Mouse (Mus musculus): ENCODE measurements around the gene Dennd2a.

Dennd2a gene

GRCm38 (mm10) chr6:39556900-39557659, 587 bp downstream of the Dennd2a start:
- DNase-seq (ENCODE audit: low spot score in 2 of 2), result peak in 1 of 2 experiments; percentile 50

- DNase-seq (ENCODE audit: low spot score in 2 of 2), result no peak
These were observed 2.1 kb downstream of the Dennd2a start for GRCm38 (mm10) chr6:39555648-39555945.

GRCm38 (mm10) chr6:39554888-39555647, 2.6 kb downstream of the Dennd2a start:
- DNase-seq (ENCODE audit: low spot score in 2 of 2), result no peak

- DNase-seq (ENCODE audit: low spot score in 2 of 2), result no peak
These were observed 5.6 kb downstream of the Dennd2a start for GRCm38 (mm10) chr6:39551981-39552636.

GRCm38 (mm10) chr6:39548030-39548429, 9.6 kb downstream of the Dennd2a start:
- no peak for DNase-seq (ENCODE audit: low spot score in 2 of 2)

- DNase-seq (ENCODE audit: low spot score in 2 of 2), result no peak
These were observed 12.2 kb downstream of the Dennd2a start for GRCm38 (mm10) chr6:39545474-39545873.

- no peak for DNase-seq (ENCODE audit: low spot score in 2 of 2)
These were observed 13.8 kb downstream of the Dennd2a start for GRCm38 (mm10) chr6:39543769-39544420.

- DNase-seq (ENCODE audit: low spot score in 2 of 2), result peak; percentile 72 to 87
These were observed 14.8 kb downstream of the Dennd2a start for GRCm38 (mm10) chr6:39542631-39543597.

- no peak for DNase-seq (ENCODE audit: low spot score in 2 of 2)
These were observed 17.1 kb downstream of the Dennd2a start for GRCm38 (mm10) chr6:39540563-39540962.

- no peak for DNase-seq (ENCODE audit: low spot score in 2 of 2)
These were observed 17.9 kb downstream of the Dennd2a start for GRCm38 (mm10) chr6:39539679-39540155.

- DNase-seq (ENCODE audit: low spot score in 2 of 2), result no peak
These were observed 19.4 kb downstream of the Dennd2a start for GRCm38 (mm10) chr6:39538227-39538626.

- DNase-seq (ENCODE audit: low spot score in 2 of 2), result no peak
These were observed 20.4 kb downstream of the Dennd2a start for GRCm38 (mm10) chr6:39537276-39537675.

- DNase-seq (ENCODE audit: low spot score in 2 of 2), result no peak
These were observed 21.0 kb downstream of the Dennd2a start for GRCm38 (mm10) chr6:39536621-39537020.

- no peak for DNase-seq (ENCODE audit: low spot score in 2 of 2)
These were observed 22.7 kb downstream of the Dennd2a start for GRCm38 (mm10) chr6:39534944-39535343.

- peak in 1 of 2 experiments; percentile 79 for DNase-seq (ENCODE audit: low spot score in 2 of 2)
These were observed 28.8 kb downstream of the Dennd2a start for GRCm38 (mm10) chr6:39528671-39529535.

GRCm38 (mm10) chr6:39527811-39528210, 29.9 kb downstream of the Dennd2a start:
- no peak for DNase-seq (ENCODE audit: low spot score in 2 of 2)

- DNase-seq (ENCODE audit: low spot score in 2 of 2), result no peak
These were observed 30.3 kb downstream of the Dennd2a start for GRCm38 (mm10) chr6:39527337-39527784.

GRCm38 (mm10) chr6:39526797-39527196, 30.9 kb downstream of the Dennd2a start:
- no peak for DNase-seq (ENCODE audit: low spot score in 2 of 2)

GRCm38 (mm10) chr6:39523161-39523560, 34.5 kb downstream of the Dennd2a start:
- DNase-seq (ENCODE audit: low spot score in 2 of 2), result no peak

- no peak for DNase-seq (ENCODE audit: low spot score in 2 of 2)
These were observed 35.2 kb downstream of the Dennd2a start for GRCm38 (mm10) chr6:39522425-39522824.
